In genomic region chr3:133600447-133601220, GRCm38 (mm10) we compare ENCODE assay signal across 8 mouse cellular contexts. TPM values are rescaled to one million over a fixed set of nuclear protein-coding genes. Genes with fewer than 3 reads are reported as not detected.
DNase-seq lines count a peak whose midpoint lies in the region; ATAC-seq and TF ChIP-seq lines count a peak whose summit lies in the region.

No protein-coding gene starts in this region.

- no peak for TF ChIP-seq CTCF in brain, embryonic 14.5 days (IDR thresholded peaks at IDR 0.05; ENCODE audit: borderline replicate concordance, extremely low read depth, insufficient read depth, insufficient read length)

- no peaks in the 10 kb centered on the region for H3K4me1 ChIP-seq in hindbrain, embryonic 11.5 days (replicated peaks; ENCODE audit: control insufficient read depth, insufficient read depth, low read length)

- TF ChIP-seq POLR2A in brain, embryonic 14.5 days (IDR thresholded peaks at IDR 0.05; ENCODE audit: borderline replicate concordance, extremely low read depth, insufficient read depth, insufficient read length, poor library complexity, severe bottlenecking): no peak

- no peak overlapping the region for H3K4me3 ChIP-seq in hindbrain, embryonic 11.5 days (ENCODE audit: low read depth, low read length)

- H3K9ac ChIP-seq in hindbrain, embryonic 11.5 days (ENCODE audit: low read depth, low read length): no peak overlapping the region

- no peak overlapping the region for H3K4me2 ChIP-seq in hindbrain, embryonic 11.5 days (replicated peaks; ENCODE audit: low read depth, low read length)

- ATAC-seq in hindbrain, embryonic 11.5 days (ENCODE audit: low FRiP score): no peak

- H3K27me3 ChIP-seq in hindbrain, embryonic 11.5 days (ENCODE audit: control insufficient read depth, insufficient read depth, low read length): no peaks in the 10 kb centered on the region

- peak; percentile 66 for DNase-seq in 416B (ENCODE audit: low read depth)
- DNase-seq in brain, embryonic 14.5 days (ENCODE audit: low read depth): peak; percentile 87
- DNase-seq in frontal cortex, postnatal 36 days (ENCODE audit: low spot score in 2 of 2): peak; percentile 71 to 76
- peak; percentile 24 for DNase-seq in hindbrain, embryonic 11.5 days (ENCODE audit: low spot score)
- DNase-seq in layer of hippocampus, adult 9-11 months: peak; percentile 59
- DNase-seq in lung, postnatal 25 days (ENCODE audit: low spot score): peak; percentile 67
- peak; percentile 61 for DNase-seq in right cerebral cortex, postnatal 14 days
- no peak for DNase-seq in cerebellum, adult 11-12 months

- no peak overlapping the region for H3K27ac ChIP-seq in hindbrain, embryonic 11.5 days (ENCODE audit: low read depth, low read length)

- 29% methylated on average over 11 of the region's 11 CpGs for WGBS in hindbrain, embryonic 11.5 days

- H3K36me3 ChIP-seq in hindbrain, embryonic 11.5 days (ENCODE audit: control insufficient read depth, insufficient read depth, low read length): no peaks in the 10 kb centered on the region

- no peaks in the 10 kb centered on the region for H3K9me3 ChIP-seq in hindbrain, embryonic 11.5 days (ENCODE audit: control insufficient read depth, low read length)

RNA-seq across cellular contexts. Expression of gene Tet2, which starts 55.7 kb away (rescaled TPM):
- polyA plus RNA-seq in brain, embryonic 14.5 days (2012; rRNA removed): 16.8 and 31.7 TPM in 2 replicates
- 20.1 and 34.2 TPM in 2 replicates for polyA plus RNA-seq in hindbrain, embryonic 11.5 days (2014; fragmentation: Nextera tagmentation; extraction: Ambion mirVana)
